Mouse (Mus musculus) lung, postnatal 0 days (tissue): ENCODE results near the gene Slc38a11.

ENCODE experiments used
- CTCF ChIP-seq: IDR thresholded peaks from 2 replicates; pipeline ENCODE4 v1.5.1; 2016; ENCODE audit warnings: antibody characterized with exemption, mild to moderate bottlenecking
- EP300 ChIP-seq: IDR thresholded peaks from 2 replicates; pipeline ENCODE4 v1.6.1; 2016; ENCODE audit warnings: antibody characterized with exemption, mild to moderate bottlenecking, control low read depth

- TF ChIP-seq CTCF (no peak), EP300 (no peak)
These were observed 29.7 kb downstream of the Slc38a11 start for GRCm38 (mm10) chr2:65334091-65334490.
